ENCODE assay signal across 36 mouse cellular contexts in genomic region chr13:56299336-56299735, GRCm38 (mm10). TPM values are rescaled to one million over a fixed set of nuclear protein-coding genes. Genes with fewer than 3 reads are reported as not detected.
DNase-seq lines count a peak whose midpoint lies in the region; ATAC-seq and TF ChIP-seq lines count a peak whose summit lies in the region.
"Had no signal": no experiment of that assay in that cellular context is flagged by ENCODE, and none has a peak within 500 bp of the region (broad histone marks: within the 10 kb centered on the region; RNA-seq: fewer than 3 reads in every experiment).

No protein-coding gene starts in this region.

- ATAC-seq in forebrain, postnatal 0 days: no peak
- no peak for ATAC-seq in forebrain, embryonic 11.5 days (replicated peaks; ENCODE audit: low FRiP score)
- ATAC-seq in megakaryocyte, adult 5-6 weeks (ENCODE audit: poor library complexity, severe bottlenecking): no peak
- ATAC-seq: CD4-positive, CD25-positive, alpha-beta regulatory T cell, adult 4 months; forebrain, embryonic 15.5 days; hindbrain, postnatal 0 days; inflammation-experienced regulatory T-cells, adult 6 months had no signal

- H3K27me3 ChIP-seq in forebrain, postnatal 0 days (ENCODE audit: insufficient read depth, low read length): peaks cover 26% of the 10 kb centered on the region
- peaks cover 34% of the 10 kb centered on the region for H3K27me3 ChIP-seq in forebrain, embryonic 11.5 days (ENCODE audit: control insufficient read depth, insufficient read depth, low read length)
- peaks cover 60% of the 10 kb centered on the region for H3K27me3 ChIP-seq in megakaryocyte, embryonic 14.5 days (replicated peaks)

- no peak for DNase-seq in forebrain, postnatal 0 days
- DNase-seq in forebrain, embryonic 11.5 days (ENCODE audit: low spot score): no peak
- DNase-seq in ES-CJ7 (ENCODE audit: low read depth, low spot score): peak; percentile 23
- DNase-seq in ZHBTc4 (ENCODE audit: low read depth, low spot score): peak; percentile 56
- DNase-seq in kidney, postnatal 25 days: no peak
- no peak for DNase-seq in layer of hippocampus, postnatal 14 days (ENCODE audit: low spot score in 2 of 2)
- DNase-seq: adrenal gland, postnatal 10 days; adrenal gland, postnatal 36 days; cerebellum, adult 11 months; cerebellum, adult 2 months; cerebellum, adult 9-11 months; cerebellum, postnatal 25 days; gastrocnemius, postnatal 10 days; gastrocnemius, postnatal 36 days; heart, adult 2 months; heart, postnatal 14 days; heart, postnatal 4 days had no signal

- H3K4me2 ChIP-seq in forebrain, postnatal 0 days (ENCODE audit: low read depth): no peak overlapping the region
- H3K4me2 ChIP-seq in forebrain, embryonic 11.5 days (ENCODE audit: low read depth, low read length, severe bottlenecking): no peak overlapping the region
- H3K4me2 ChIP-seq: embryonic facial prominence, embryonic 12.5 days; embryonic facial prominence, embryonic 15.5 days; forebrain, embryonic 12.5 days; forebrain, embryonic 15.5 days; heart, embryonic 13.5 days; hindbrain, embryonic 14.5 days had no signal

- H3K9me3 ChIP-seq in forebrain, postnatal 0 days (ENCODE audit: low read length): no peaks in the 10 kb centered on the region
- H3K9me3 ChIP-seq in forebrain, embryonic 11.5 days (ENCODE audit: control insufficient read depth, low read length): no peaks in the 10 kb centered on the region
- H3K9me3 ChIP-seq in megakaryocyte, embryonic 14.5 days: peaks cover 23% of the 10 kb centered on the region
- H3K9me3 ChIP-seq: embryonic facial prominence, embryonic 12.5 days; embryonic facial prominence, embryonic 15.5 days; forebrain, embryonic 12.5 days; forebrain, embryonic 15.5 days; heart, embryonic 10.5 days; heart, embryonic 13.5 days had no signal

- H3K36me3 ChIP-seq in forebrain, postnatal 0 days (ENCODE audit: insufficient read depth): no peaks in the 10 kb centered on the region
- no peaks in the 10 kb centered on the region for H3K36me3 ChIP-seq in forebrain, embryonic 11.5 days (ENCODE audit: control insufficient read depth, insufficient read depth, low read length)
- H3K36me3 ChIP-seq in megakaryocyte, embryonic 14.5 days (replicated peaks; ENCODE audit: low read length): no peaks in the 10 kb centered on the region
- H3K36me3 ChIP-seq: embryonic facial prominence, embryonic 12.5 days; embryonic facial prominence, embryonic 15.5 days; forebrain, embryonic 12.5 days; forebrain, embryonic 15.5 days; heart, embryonic 10.5 days; heart, embryonic 13.5 days had no signal

- peak; percentile 23; the same call in 1 of the 2 replicates for TF ChIP-seq CTCF in forebrain, postnatal 0 days (IDR thresholded peaks at IDR 0.05; ENCODE audit: low read depth)

- no peak overlapping the region for H3K4me3 ChIP-seq in forebrain, postnatal 0 days (ENCODE audit: low read depth, low read length)
- no peak overlapping the region for H3K4me3 ChIP-seq in forebrain, embryonic 11.5 days (ENCODE audit: low read depth, low read length)
- peak overlapping the region; percentile 5 for H3K4me3 ChIP-seq in megakaryocyte, embryonic 14.5 days (replicated peaks)
- H3K4me3 ChIP-seq: embryonic facial prominence, embryonic 12.5 days; embryonic facial prominence, embryonic 15.5 days; forebrain, embryonic 12.5 days; forebrain, embryonic 15.5 days; heart, adult 2 months; heart, embryonic 10.5 days; heart, embryonic 13.5 days had no signal

- H3K9ac ChIP-seq in forebrain, postnatal 0 days: no peak overlapping the region
- no peak overlapping the region for H3K9ac ChIP-seq in forebrain, embryonic 11.5 days (ENCODE audit: low read length)
- H3K9ac ChIP-seq: embryonic facial prominence, embryonic 12.5 days; embryonic facial prominence, embryonic 15.5 days; forebrain, embryonic 12.5 days; forebrain, embryonic 15.5 days; heart, embryonic 13.5 days; hindbrain, embryonic 14.5 days had no signal

- no peak overlapping the region for H3K27ac ChIP-seq in forebrain, postnatal 0 days (ENCODE audit: low read depth, low read length)
- H3K27ac ChIP-seq in forebrain, embryonic 11.5 days (ENCODE audit: low read depth, low read length): no peak overlapping the region
- H3K27ac ChIP-seq: embryonic facial prominence, embryonic 12.5 days; embryonic facial prominence, embryonic 15.5 days; forebrain, embryonic 12.5 days; forebrain, embryonic 15.5 days; heart, adult 2 months; heart, embryonic 10.5 days; heart, embryonic 13.5 days; hindbrain, embryonic 14.5 days; hindbrain, postnatal 0 days had no signal

- 94% methylated on average over 11 of the region's 11 CpGs for WGBS in forebrain, postnatal 0 days
- 93% methylated on average over 11 of the region's 11 CpGs for WGBS in forebrain, embryonic 11.5 days

- no peaks in the 10 kb centered on the region for H3K4me1 ChIP-seq in forebrain, postnatal 0 days (ENCODE audit: insufficient read depth)
- peaks cover 13% of the 10 kb centered on the region; the same call in 1 of the 2 replicates for H3K4me1 ChIP-seq in forebrain, embryonic 11.5 days (replicated peaks; ENCODE audit: control insufficient read depth, insufficient read depth, low read length)
- peaks cover 11% of the 10 kb centered on the region; the same call in 1 of the 2 replicates for H3K4me1 ChIP-seq in megakaryocyte, embryonic 14.5 days

RNA-seq across cellular contexts. Expression of gene Cxcl14, which starts 3.0 kb away (rescaled TPM):
- total RNA-seq in forebrain, postnatal 0 days (2014; rRNA removed): 21.3 and 44.2 TPM in 2 replicates
- polyA plus RNA-seq in forebrain, postnatal 0 days (2015; fragmentation: Nextera tagmentation; extraction: Ambion mirVana): 37.2 and 37.6 TPM in 2 replicates
- 8.6 and 10.9 TPM in 2 replicates for polyA plus RNA-seq in forebrain, embryonic 11.5 days (2014; fragmentation: Nextera tagmentation; extraction: Ambion mirVana)
- 1.7 TPM in 1 of 2 replicates, not detected in the other for polyA plus RNA-seq in megakaryocyte, embryonic 14.5 days (2012; ENCODE audit: insufficient read depth, low replicate concordance)
- 0.14 and 0.78 TPM in 2 replicates for total RNA-seq in megakaryocyte, adult 5-6 weeks (2015)
- total RNA-seq in megakaryocyte, adult 5-6 weeks (2017): 0.11 and 0.28 TPM in 2 replicates
- 100 to 1,000 TPM in 1 of 2 experiments, 10 to 100 TPM in 1; 98.6 to 114 TPM for total RNA-seq in layer of hippocampus, postnatal 14 days (2021)
- total RNA-seq: common myeloid progenitor, adult 5-6 weeks; granulocyte monocyte progenitor cell, adult 5-6 weeks; MEL had no signal
- polyA plus RNA-seq: CD4-positive, CD25-positive, alpha-beta regulatory T cell, adult 4 months; inflammation-experienced regulatory T-cells, adult 6 months had no signal

RNA-seq across cellular contexts. Expression of gene Neurog1, which starts 47.4 kb away (rescaled TPM):
- 0.08 TPM in 1 of 2 replicates, not detected in the other for total RNA-seq in forebrain, postnatal 0 days (2014; rRNA removed)
- not detected in 2 replicates for polyA plus RNA-seq in forebrain, postnatal 0 days (2015; fragmentation: Nextera tagmentation; extraction: Ambion mirVana)
- 27.6 and 33.2 TPM in 2 replicates for polyA plus RNA-seq in forebrain, embryonic 11.5 days (2014; fragmentation: Nextera tagmentation; extraction: Ambion mirVana)
- not detected in 2 replicates for polyA plus RNA-seq in megakaryocyte, embryonic 14.5 days (2012; ENCODE audit: insufficient read depth, low replicate concordance)
- total RNA-seq in megakaryocyte, adult 5-6 weeks (2015): not detected in 2 replicates
- not detected in 2 replicates for total RNA-seq in megakaryocyte, adult 5-6 weeks (2017)
- not detected for total RNA-seq in layer of hippocampus, postnatal 14 days (2021)
- total RNA-seq: adrenal gland, adult 18-20 months; adrenal gland, postnatal 10 days; adrenal gland, postnatal 36 days; common myeloid progenitor, adult 5-6 weeks; gastrocnemius, adult 18-20 months; gastrocnemius, postnatal 10 days; gastrocnemius, postnatal 36 days; granulocyte monocyte progenitor cell, adult 5-6 weeks; heart, adult 2 months; heart, postnatal 14 days; heart, postnatal 4 days; MEL had no signal
- polyA plus RNA-seq: C2C12; CD4-positive, CD25-positive, alpha-beta regulatory T cell, adult 4 months; cerebellum, adult 2 months; heart, adult 2 months; heart, embryonic 13.5 days; heart, embryonic 16.5 days; hindbrain, embryonic 14.5 days; inflammation-experienced regulatory T-cells, adult 6 months had no signal

Comparison
In these comparisons a context has a peak if more than half of its experiments do, and no peak if none do; other contexts are left out.
1. DNase-seq: peak in ES-CJ7 (single experiment) and ZHBTc4 (single experiment); none in forebrain, postnatal 0 days (single experiment), forebrain, embryonic 11.5 days (single experiment), kidney, postnatal 25 days (0 of 2) and layer of hippocampus, postnatal 14 days (0 of 2).
2. RNA of gene Cxcl14, which starts 3.0 kb away (total RNA-seq): 98.6 to 114 TPM in layer of hippocampus, postnatal 14 days and 21.3 to 44.2 TPM in forebrain, postnatal 0 days; 0.11 to 0.78 TPM in megakaryocyte, adult 5-6 weeks; every median in the first group is over 10 times any median in the second.